Mouse (Mus musculus): Measurements from ENCODE around the gene Tuba4a. TPM values are rescaled to one million over a fixed set of nuclear protein-coding genes. Genes with fewer than 3 reads are reported as not detected.

Gene Tuba4a
- polyA plus RNA-seq, 1 experiment from 2014 or later = 86.5 TPM

- Histone ChIP-seq H3K36me3 (ENCODE audit: control insufficient read depth, insufficient read depth, low read length) (peaks cover 30% of the 10 kb centered on the region), H3K9me3 (ENCODE audit: control insufficient read depth, low read length) (no peaks in the 10 kb centered on the region), H3K27ac (ENCODE audit: low read depth) (no peak within 1 kb of the TSS), H3K4me2 (ENCODE audit: low read length) (peak within 1 kb of the TSS; percentile 98), H3K4me1 (replicated peaks; ENCODE audit: control insufficient read depth, insufficient read depth, low read length) (peaks cover 29% of the 10 kb centered on the region), H3K9ac (ENCODE audit: low read length) (peak within 1 kb of the TSS; percentile 93), H3K4me3 (ENCODE audit: low read depth, low read length) (peak within 1 kb of the TSS; percentile 99), H3K27me3 (replicated peaks; ENCODE audit: control insufficient read depth, insufficient read depth, low read length) (no peaks in the 10 kb centered on the region)
- 5% methylated on average over 42 of the region's 42 CpGs for WGBS
- ATAC-seq (replicated peaks; ENCODE audit: low FRiP score, low TSS enrichment, low read depth) = peak; percentile 91
- peak; percentile 99 for DNase-seq (ENCODE audit: low spot score)
These were observed 9.3 kb downstream of the Tuba4a start, which contains the start of the genes Glb1l and Stk16 for GRCm38 (mm10) chr1:75210136-75211087. Gene Glb1l (minus strand): TSS chr1:75210813. Gene Stk16 (plus strand): TSS chr1:75210838.

- ATAC-seq (replicated peaks; ENCODE audit: low FRiP score, low TSS enrichment, low read depth) = no peak
- peak; percentile 73 for DNase-seq (ENCODE audit: low spot score)
- 10% methylated on average over 34 of the region's 34 CpGs for WGBS
- Histone ChIP-seq H3K36me3 (ENCODE audit: control insufficient read depth, insufficient read depth, low read length) (peaks cover 17% of the 10 kb centered on the region), H3K27ac (ENCODE audit: low read depth) (no peak overlapping the region), H3K4me2 (ENCODE audit: low read length) (peak overlapping the region; percentile 98), H3K4me3 (ENCODE audit: low read depth, low read length) (peak overlapping the region; percentile 99), H3K9me3 (ENCODE audit: control insufficient read depth, low read length) (no peaks in the 10 kb centered on the region), H3K27me3 (replicated peaks; ENCODE audit: control insufficient read depth, insufficient read depth, low read length) (no peaks in the 10 kb centered on the region), H3K4me1 (replicated peaks; ENCODE audit: control insufficient read depth, insufficient read depth, low read length) (peaks cover 29% of the 10 kb centered on the region), H3K9ac (ENCODE audit: low read length) (peak overlapping the region; percentile 56)
These were observed 10.5 kb downstream of the Tuba4a start for GRCm38 (mm10) chr1:75208967-75209678.

GRCm38 (mm10) chr1:75201236-75201635, 18.4 kb downstream of the Tuba4a start:
- H3K4me3 ChIP-seq (ENCODE audit: low read depth, low read length) = no peak overlapping the region
- no peak overlapping the region for H3K9ac ChIP-seq (ENCODE audit: low read length)
- no peak for ATAC-seq (replicated peaks; ENCODE audit: low FRiP score, low TSS enrichment, low read depth)
- no peaks in the 10 kb centered on the region for H3K4me1 ChIP-seq (replicated peaks; ENCODE audit: control insufficient read depth, insufficient read depth, low read length)
- H3K27ac ChIP-seq (ENCODE audit: low read depth) = no peak overlapping the region
- no peak overlapping the region for H3K4me2 ChIP-seq (ENCODE audit: low read length)
- WGBS = 82% methylated on average over 1 of the region's 1 CpGs
- peaks cover 51% of the 10 kb centered on the region for H3K36me3 ChIP-seq (ENCODE audit: control insufficient read depth, insufficient read depth, low read length)
- no peak for DNase-seq (ENCODE audit: low spot score)
- no peaks in the 10 kb centered on the region for H3K9me3 ChIP-seq (ENCODE audit: control insufficient read depth, low read length)
- H3K27me3 ChIP-seq (replicated peaks; ENCODE audit: control insufficient read depth, insufficient read depth, low read length) = no peaks in the 10 kb centered on the region

GRCm38 (mm10) chr1:75192452-75192851, 27.2 kb downstream of the Tuba4a start:
- peak overlapping the region; percentile 81 for H3K9ac ChIP-seq (ENCODE audit: low read length)
- H3K9me3 ChIP-seq (ENCODE audit: control insufficient read depth, low read length) = no peaks in the 10 kb centered on the region
- peaks cover 16% of the 10 kb centered on the region for H3K4me1 ChIP-seq (replicated peaks; ENCODE audit: control insufficient read depth, insufficient read depth, low read length)
- DNase-seq (ENCODE audit: low spot score) (no peak), ATAC-seq (replicated peaks; ENCODE audit: low FRiP score, low TSS enrichment, low read depth) (peak; percentile 57)
- H3K27me3 ChIP-seq (replicated peaks; ENCODE audit: control insufficient read depth, insufficient read depth, low read length) = no peaks in the 10 kb centered on the region
- H3K4me2 ChIP-seq (ENCODE audit: low read length) = peak overlapping the region; percentile 81
- WGBS = under 1% methylated on average over 19 of the region's 19 CpGs
- peaks cover 35% of the 10 kb centered on the region for H3K36me3 ChIP-seq (ENCODE audit: control insufficient read depth, insufficient read depth, low read length)
- peak overlapping the region; percentile 90 for H3K27ac ChIP-seq (ENCODE audit: low read depth)
- peak overlapping the region; percentile 90 for H3K4me3 ChIP-seq (ENCODE audit: low read depth, low read length)

- peak within 1 kb of the TSS; percentile 90 for H3K4me3 ChIP-seq (ENCODE audit: low read depth, low read length)
- DNase-seq (ENCODE audit: low spot score) (peak; percentile 95), ATAC-seq (replicated peaks; ENCODE audit: low FRiP score, low TSS enrichment, low read depth) (peak; percentile 98)
- H3K27me3 ChIP-seq (replicated peaks; ENCODE audit: control insufficient read depth, insufficient read depth, low read length) = no peaks in the 10 kb centered on the region
- peaks cover 35% of the 10 kb centered on the region for H3K36me3 ChIP-seq (ENCODE audit: control insufficient read depth, insufficient read depth, low read length)
- H3K4me1 ChIP-seq (replicated peaks; ENCODE audit: control insufficient read depth, insufficient read depth, low read length) = peaks cover 16% of the 10 kb centered on the region
- H3K27ac ChIP-seq (ENCODE audit: low read depth) = peak within 1 kb of the TSS; percentile 90
- H3K9ac ChIP-seq (ENCODE audit: low read length) = peak within 1 kb of the TSS; percentile 81
- H3K4me2 ChIP-seq (ENCODE audit: low read length) = peak within 1 kb of the TSS; percentile 89
- under 1% methylated on average over 56 of the region's 56 CpGs for WGBS
- no peaks in the 10 kb centered on the region for H3K9me3 ChIP-seq (ENCODE audit: control insufficient read depth, low read length)
These were observed 27.9 kb downstream of the Tuba4a start, which contains the start of the genes Ankzf1 and Atg9a for GRCm38 (mm10) chr1:75191622-75192402. Gene Ankzf1 (plus strand): TSS chr1:75192151. Gene Atg9a (minus strand): TSS chr1:75192196.

GRCm38 (mm10) chr1:75191258-75191621, 28.4 kb downstream of the Tuba4a start:
- peak overlapping the region; percentile 24; the same call in 1 of the 2 replicates for H3K27ac ChIP-seq (ENCODE audit: low read depth)
- peak overlapping the region; percentile 89 for H3K4me2 ChIP-seq (ENCODE audit: low read length)
- 44% methylated on average over 5 of the region's 5 CpGs for WGBS
- ATAC-seq (replicated peaks; ENCODE audit: low FRiP score, low TSS enrichment, low read depth) (no peak), DNase-seq (ENCODE audit: low spot score) (no peak)
- peaks cover 16% of the 10 kb centered on the region for H3K4me1 ChIP-seq (replicated peaks; ENCODE audit: control insufficient read depth, insufficient read depth, low read length)
- H3K36me3 ChIP-seq (ENCODE audit: control insufficient read depth, insufficient read depth, low read length) = peaks cover 35% of the 10 kb centered on the region
- H3K27me3 ChIP-seq (replicated peaks; ENCODE audit: control insufficient read depth, insufficient read depth, low read length) = no peaks in the 10 kb centered on the region
- H3K9me3 ChIP-seq (ENCODE audit: control insufficient read depth, low read length) = no peaks in the 10 kb centered on the region
- H3K9ac ChIP-seq (ENCODE audit: low read length) = peak overlapping the region; percentile 76
- peak overlapping the region; percentile 90 for H3K4me3 ChIP-seq (ENCODE audit: low read depth, low read length)

- 36% methylated on average over 2 of the region's 2 CpGs for WGBS
- Histone ChIP-seq H3K9me3 (ENCODE audit: control insufficient read depth, low read length) (no peaks in the 10 kb centered on the region), H3K4me2 (ENCODE audit: low read length) (no peak overlapping the region), H3K27me3 (replicated peaks; ENCODE audit: control insufficient read depth, insufficient read depth, low read length) (no peaks in the 10 kb centered on the region), H3K9ac (ENCODE audit: low read length) (no peak overlapping the region), H3K36me3 (ENCODE audit: control insufficient read depth, insufficient read depth, low read length) (peaks cover 35% of the 10 kb centered on the region), H3K27ac (ENCODE audit: low read depth) (no peak overlapping the region), H3K4me3 (ENCODE audit: low read depth, low read length) (no peak overlapping the region), H3K4me1 (replicated peaks; ENCODE audit: control insufficient read depth, insufficient read depth, low read length) (peaks cover 16% of the 10 kb centered on the region)
- DNase-seq (ENCODE audit: low spot score) (no peak), ATAC-seq (replicated peaks; ENCODE audit: low FRiP score, low TSS enrichment, low read depth) (no peak)
These were observed 29.1 kb downstream of the Tuba4a start for GRCm38 (mm10) chr1:75190577-75190976.

GRCm38 (mm10) chr1:75187914-75188483, 31.7 kb downstream of the Tuba4a start:
- Histone ChIP-seq H3K9me3 (ENCODE audit: control insufficient read depth, low read length) (no peaks in the 10 kb centered on the region), H3K27ac (ENCODE audit: low read depth) (no peak overlapping the region), H3K9ac (ENCODE audit: low read length) (no peak overlapping the region), H3K36me3 (ENCODE audit: control insufficient read depth, insufficient read depth, low read length) (peaks cover 47% of the 10 kb centered on the region), H3K4me1 (replicated peaks; ENCODE audit: control insufficient read depth, insufficient read depth, low read length) (peaks cover 11% of the 10 kb centered on the region), H3K27me3 (replicated peaks; ENCODE audit: control insufficient read depth, insufficient read depth, low read length) (no peaks in the 10 kb centered on the region), H3K4me3 (ENCODE audit: low read depth, low read length) (no peak overlapping the region), H3K4me2 (ENCODE audit: low read length) (no peak overlapping the region)
- DNase-seq (ENCODE audit: low spot score) (no peak), ATAC-seq (replicated peaks; ENCODE audit: low FRiP score, low TSS enrichment, low read depth) (no peak)
- WGBS = 91% methylated on average over 2 of the region's 2 CpGs
